Mouse (Mus musculus) brain, adult 10 weeks (tissue): ENCODE results near the gene Krtap4-9. TPM values are rescaled to one million over a fixed set of nuclear protein-coding genes. Genes with fewer than 3 reads are reported as not detected.

ENCODE experiments used
- polyA plus RNA-seq: library from polyadenylated mRNA; stranded (reverse); fragments of 350-450 nt; fragmentation: Illumina TruSeq; extraction: RNeasy Lipid Tissue Mini Kit (QIAGEN cat#74804); gene quantifications from one replicate; pipeline ENCODE4 v1.2.3, GENCODE M21; 2015; ENCODE audit warnings: low read depth, low replicate concordance

Gene Krtap4-9
- not detected for polyA plus RNA-seq

DNA sequence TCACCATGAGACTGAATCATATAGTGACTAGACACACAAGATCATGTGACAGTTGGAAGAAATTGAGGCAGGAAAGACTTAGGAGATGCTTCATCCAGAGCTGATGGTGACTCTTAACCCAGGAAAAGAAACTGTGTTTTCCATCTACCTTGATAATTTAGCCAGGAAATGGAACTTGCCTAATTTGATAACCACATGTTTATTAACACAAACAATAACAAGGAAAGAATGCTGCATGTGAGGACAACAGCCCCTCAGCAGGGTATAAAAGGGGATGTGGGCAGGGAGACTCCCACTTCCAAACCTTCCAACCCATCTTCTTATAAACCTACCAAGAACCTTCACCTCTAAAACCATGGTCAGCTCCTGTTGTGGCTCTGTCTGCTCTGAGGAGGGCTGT lies at the start of gene Krtap4-9:
TSS of gene Krtap4-9 (plus strand) at position 301 of the 400 bp plus-strand sequence.

GRCm38 (mm10) chr11:99772813-99773212 lies 12.2 kb upstream of the Krtap4-9 start, which contains the start of gene Gm11595:
Gm11595 (minus strand) TSS chr11:99772913.

GRCm38 (mm10) chr11:99780604-99781003 lies 4.4 kb upstream of the Krtap4-9 start, which contains the start of gene Krtap4-8:
Krtap4-8 (minus strand) TSS chr11:99780704.

DNA sequence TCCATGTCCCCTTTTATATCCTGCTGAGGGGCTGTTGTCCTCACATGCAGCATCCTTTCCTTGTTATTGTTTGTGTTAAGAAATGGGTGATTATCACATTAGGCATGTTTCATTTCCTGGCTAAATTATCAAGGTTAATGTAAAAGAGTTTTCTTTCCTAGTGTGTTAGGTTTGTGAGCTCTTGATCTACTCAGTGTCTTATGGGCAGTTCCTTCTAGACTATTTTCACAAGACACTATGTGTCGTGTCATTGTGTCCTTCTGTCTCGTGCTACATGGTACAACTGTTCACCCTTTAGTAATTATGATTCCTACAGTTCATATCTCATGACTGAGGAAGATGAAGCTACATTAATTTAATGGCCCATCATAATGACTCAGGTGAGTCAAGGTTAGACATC lies 8.4 kb downstream of the Krtap4-9 start, which contains the start of gene Gm11596:
TSS of gene Gm11596 (minus strand) at position 101 of the 400 bp plus-strand sequence.

GRCm38 (mm10) chr11:99798832-99799231 lies 13.8 kb downstream of the Krtap4-9 start, which contains the start of gene Gm11569:
Gm11569 (minus strand) TSS chr11:99798932.

GRCm38 (mm10) chr11:99804346-99804745 lies 19.3 kb downstream of the Krtap4-9 start, which contains the start of gene Gm11554:
Gm11554 (minus strand) TSS chr11:99804446.

DNA sequence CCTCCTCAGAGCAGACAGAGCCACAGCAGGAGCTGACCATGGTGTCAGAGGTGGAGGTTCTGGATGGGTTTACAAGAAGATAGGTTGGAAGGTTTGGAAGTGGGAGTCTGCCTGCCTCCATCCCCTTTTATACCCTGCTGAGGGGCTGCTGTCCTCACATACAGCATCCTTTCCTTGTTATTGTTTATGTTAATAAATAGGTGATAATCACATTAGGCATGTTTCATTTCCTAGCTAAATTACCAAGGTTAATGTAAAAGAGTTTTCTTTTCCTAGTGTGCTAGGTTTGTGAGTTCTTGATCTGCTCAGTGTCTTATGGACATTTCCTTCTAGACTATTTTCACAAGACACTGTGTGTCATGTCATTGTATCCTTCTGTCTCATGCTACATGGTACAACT lies 24.8 kb downstream of the Krtap4-9 start, which contains the start of gene Krtap4-13:
TSS of gene Krtap4-13 (minus strand) at position 101 of the 400 bp plus-strand sequence.

GRCm38 (mm10) chr11:99815566-99815965 lies 30.6 kb downstream of the Krtap4-9 start, which contains the start of gene Gm11564:
Gm11564 (minus strand) TSS chr11:99815666.

Other genes starting within 250 kb of the Krtap4-9 start
- gene Krt40, start 242.0 kb upstream of the Krtap4-9 start, polyA plus RNA-seq = not detected
- not detected for gene Krtap3-3, start 234.3 kb upstream of the Krtap4-9 start, polyA plus RNA-seq
- gene Krtap3-2, start 228.3 kb upstream of the Krtap4-9 start, polyA plus RNA-seq = not detected
- gene Gm11939, start 225.7 kb upstream of the Krtap4-9 start, polyA plus RNA-seq = not detected
- gene Krtap3-1, start 218.6 kb upstream of the Krtap4-9 start, polyA plus RNA-seq = not detected
- not detected for gene Krtap1-5, start 204.2 kb upstream of the Krtap4-9 start, polyA plus RNA-seq
- not detected for gene Krtap1-4, start 201.5 kb upstream of the Krtap4-9 start, polyA plus RNA-seq
- not detected for gene Krtap1-3, start 193.9 kb upstream of the Krtap4-9 start, polyA plus RNA-seq
- not detected for gene Krtap9-3, start 187.1 kb upstream of the Krtap4-9 start, polyA plus RNA-seq
- not detected for gene Gm11938, start 181.9 kb upstream of the Krtap4-9 start, polyA plus RNA-seq
- not detected for gene Gm11937, start 175.0 kb upstream of the Krtap4-9 start, polyA plus RNA-seq
- gene Krtap2-4, start 170.4 kb upstream of the Krtap4-9 start, polyA plus RNA-seq = not detected
- not detected for gene Gm11562, start 164.8 kb upstream of the Krtap4-9 start, polyA plus RNA-seq
- gene Krtap4-1, start 157.0 kb upstream of the Krtap4-9 start, polyA plus RNA-seq = not detected
- gene Krtap4-2, start 150.1 kb upstream of the Krtap4-9 start, polyA plus RNA-seq = not detected
- gene Krtap4-7, start 141.1 kb upstream of the Krtap4-9 start, polyA plus RNA-seq = not detected
- gene Gm11555, start 135.0 kb upstream of the Krtap4-9 start, polyA plus RNA-seq = not detected
- not detected for gene Gm11563, start 126.2 kb upstream of the Krtap4-9 start, polyA plus RNA-seq
- gene Krtap4-6, start 119.2 kb upstream of the Krtap4-9 start, polyA plus RNA-seq = not detected
- gene Gm14190, start 94.5 kb upstream of the Krtap4-9 start, polyA plus RNA-seq = not detected
- gene Gm14180, start 50.9 kb upstream of the Krtap4-9 start, polyA plus RNA-seq = not detected
- not detected for gene Gm11595, start 12.3 kb upstream of the Krtap4-9 start, polyA plus RNA-seq
- not detected for gene Krtap4-8, start 4.5 kb upstream of the Krtap4-9 start, polyA plus RNA-seq
- not detected for gene Gm11596, start 8.3 kb downstream of the Krtap4-9 start, polyA plus RNA-seq
- not detected for gene Gm11569, start 13.7 kb downstream of the Krtap4-9 start, polyA plus RNA-seq
- not detected for gene Gm11554, start 19.2 kb downstream of the Krtap4-9 start, polyA plus RNA-seq
- not detected for gene Krtap4-13, start 24.7 kb downstream of the Krtap4-9 start, polyA plus RNA-seq
- not detected for gene Gm11564, start 30.5 kb downstream of the Krtap4-9 start, polyA plus RNA-seq
- gene 2300003K06Rik, start 52.9 kb downstream of the Krtap4-9 start, polyA plus RNA-seq = not detected
- gene Krtap4-16, start 66.4 kb downstream of the Krtap4-9 start, polyA plus RNA-seq = not detected
- gene Gm11568, start 72.7 kb downstream of the Krtap4-9 start, polyA plus RNA-seq = not detected
- gene Gm11559, start 79.3 kb downstream of the Krtap4-9 start, polyA plus RNA-seq = not detected
- gene Krtap9-1, start 88.2 kb downstream of the Krtap4-9 start, polyA plus RNA-seq = not detected
- not detected for gene Gm11567, start 94.0 kb downstream of the Krtap4-9 start, polyA plus RNA-seq
- not detected for gene Krtap31-1, start 122.7 kb downstream of the Krtap4-9 start, polyA plus RNA-seq
- not detected for gene Gm11565, start 129.6 kb downstream of the Krtap4-9 start, polyA plus RNA-seq
- not detected for gene Krtap31-2, start 151.1 kb downstream of the Krtap4-9 start, polyA plus RNA-seq
- gene Krtap9-5, start 163.3 kb downstream of the Krtap4-9 start, polyA plus RNA-seq = not detected
- not detected for gene Krtap29-1, start 193.9 kb downstream of the Krtap4-9 start, polyA plus RNA-seq
- gene Krtap16-1, start 201.4 kb downstream of the Krtap4-9 start, polyA plus RNA-seq = not detected
- not detected for gene Krtap17-1, start 208.8 kb downstream of the Krtap4-9 start, polyA plus RNA-seq
- gene Krt33a, start 231.0 kb downstream of the Krtap4-9 start, polyA plus RNA-seq = not detected
- gene Krt33b, start 244.7 kb downstream of the Krtap4-9 start, polyA plus RNA-seq = not detected